Mouse (Mus musculus) liver, embryonic 12.5 days (tissue): ENCODE results near the gene Atp6ap1l. TPM values are rescaled to one million over a fixed set of nuclear protein-coding genes. Genes with fewer than 3 reads are reported as not detected.
"Not testable (repeated sequence)": the region's sequence is repeated elsewhere in the genome, so short reads cannot be mapped to it uniquely, and the experiment has no call there.

Experiments
- ATAC-seq: fragments of 200-750 bp; cut with Nextera tagmentation; 2 replicates; pipeline ENCODE4 v1.8.0; 2017; ENCODE audit warnings: moderate number of reproducible peaks, mild to moderate bottlenecking, moderate library complexity
- H3K27ac ChIP-seq: fragments of 300-500 bp; sonication (generic); 2 replicates; pipeline ENCODE4 v1.5.1; 2016; ENCODE audit warnings: mild to moderate bottlenecking
- H3K27me3 ChIP-seq: fragments of 300-500 bp; sonication (generic); replicated peaks from 2 replicates; pipeline ENCODE4 v1.6.1; 2016; ENCODE audit warnings: mild to moderate bottlenecking, moderate library complexity
- H3K36me3 ChIP-seq: fragments of 300-500 bp; sonication (generic); 2 replicates; pipeline ENCODE4 v1.6.1; 2016; ENCODE audit warnings: mild to moderate bottlenecking, moderate library complexity
- H3K4me1 ChIP-seq: fragments of 300-500 bp; sonication (generic); 2 replicates; pipeline ENCODE4 v1.6.1; 2016
- H3K4me2 ChIP-seq: fragments of 300-500 bp; sonication (generic); 2 replicates; pipeline ENCODE4 v1.6.1; 2016; ENCODE audit warnings: mild to moderate bottlenecking, moderate library complexity
- H3K4me3 ChIP-seq: fragments of 300-500 bp; sonication (generic); 2 replicates; pipeline ENCODE4 v1.5.1; 2016; ENCODE audit warnings: mild to moderate bottlenecking, moderate library complexity
- H3K9ac ChIP-seq: fragments of 300-500 bp; sonication (generic); 2 replicates; pipeline ENCODE4 v1.6.1; 2016; ENCODE audit warnings: mild to moderate bottlenecking, moderate library complexity
- H3K9me3 ChIP-seq: fragments of 300-500 bp; sonication (generic); replicated peaks from 2 replicates; pipeline ENCODE4 v1.6.1; 2016; ENCODE audit warnings: mild to moderate bottlenecking, moderate library complexity
- WGBS: fragments of 180-500 bp; shearing (Covaris S2); methylation state at CpG from one replicate; pipeline ENCODE4 v1.1.7; 2016; ENCODE audit not compliant: insufficient replicate concordance; 5-methylcytosine and 5-hydroxymethylcytosine counted together
- polyA plus RNA-seq: library from polyadenylated mRNA; unstranded; fragments of >200 nt; fragmentation: Nextera tagmentation; extraction: Ambion mirVana; gene quantifications from 2 replicates; pipeline ENCODE4 v1.2.1, GENCODE M21; 2016

Gene Atp6ap1l
- not detected in 2 replicates for polyA plus RNA-seq

DNA sequence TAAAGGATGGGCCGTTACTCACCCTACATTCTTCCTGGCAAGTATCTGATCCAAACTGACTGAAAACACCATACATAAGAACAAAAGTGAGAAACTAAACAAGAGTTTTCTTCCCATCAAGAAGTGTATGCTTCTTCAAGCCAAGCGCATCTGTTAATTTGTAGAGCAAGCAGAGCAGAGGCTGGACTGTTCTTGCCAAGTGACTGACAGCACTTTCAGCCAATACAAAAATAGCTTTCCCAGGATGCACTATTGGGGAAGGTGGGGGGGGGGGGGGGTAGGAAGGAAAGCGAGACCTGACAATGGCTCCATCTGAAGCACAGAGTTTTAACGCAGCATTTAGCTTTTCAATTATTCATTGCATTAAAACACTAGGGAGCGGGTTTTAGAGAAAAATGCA, at the start of gene Atp6ap1l:
TSS of gene Atp6ap1l (minus strand) at position 180 of the 400 bp plus-strand sequence.
- Histone ChIP-seq H3K27ac (no peak within 1 kb of the TSS), H3K4me3 (no peak within 1 kb of the TSS), H3K4me2 (no peak within 1 kb of the TSS), H3K36me3 (no peaks in the 10 kb centered on the region), H3K4me1 (no peaks in the 10 kb centered on the region), H3K27me3 (no peaks in the 10 kb centered on the region), H3K9ac (no peak within 1 kb of the TSS), H3K9me3 (no peaks in the 10 kb centered on the region)
- WGBS, result 79% methylated on average over 5 of the region's 5 CpGs
- ATAC-seq, result no peak

DNA sequence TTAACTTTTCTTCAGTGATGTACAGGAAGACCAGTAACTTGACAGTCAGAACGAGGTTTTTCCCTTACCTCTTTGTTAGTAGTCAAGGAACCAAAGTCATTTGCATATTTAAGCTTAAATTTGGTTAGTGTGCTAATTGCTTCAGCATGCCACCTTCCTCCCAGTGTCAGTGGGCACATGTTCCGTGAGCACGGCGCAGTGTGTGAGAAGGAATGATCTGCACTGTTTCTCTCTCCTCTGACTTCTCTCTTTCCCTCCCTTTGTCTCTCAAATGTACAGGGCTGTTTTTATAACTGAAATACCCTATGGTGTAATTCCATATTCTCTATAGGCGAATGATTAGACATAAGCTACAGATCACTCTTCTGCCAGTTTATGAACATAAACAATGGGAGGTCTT, 34.4 kb upstream of the Atp6ap1l start:
- Histone ChIP-seq H3K4me2 (peak overlapping the region; percentile 51), H3K27ac (peak overlapping the region; percentile 72), H3K36me3 (no peaks in the 10 kb centered on the region), H3K9me3 (no peaks in the 10 kb centered on the region), H3K4me1 (peaks cover 30% of the 10 kb centered on the region), H3K9ac (0 out of 2 replicates have a peak overlapping the region, but pooled peaks have one; percentile 2), H3K4me3 (no peak overlapping the region), H3K27me3 (no peaks in the 10 kb centered on the region)
- 54% methylated on average over 5 of the region's 5 CpGs for WGBS
- peak; percentile 33; the same call in 1 of the 2 replicates for ATAC-seq

DNA sequence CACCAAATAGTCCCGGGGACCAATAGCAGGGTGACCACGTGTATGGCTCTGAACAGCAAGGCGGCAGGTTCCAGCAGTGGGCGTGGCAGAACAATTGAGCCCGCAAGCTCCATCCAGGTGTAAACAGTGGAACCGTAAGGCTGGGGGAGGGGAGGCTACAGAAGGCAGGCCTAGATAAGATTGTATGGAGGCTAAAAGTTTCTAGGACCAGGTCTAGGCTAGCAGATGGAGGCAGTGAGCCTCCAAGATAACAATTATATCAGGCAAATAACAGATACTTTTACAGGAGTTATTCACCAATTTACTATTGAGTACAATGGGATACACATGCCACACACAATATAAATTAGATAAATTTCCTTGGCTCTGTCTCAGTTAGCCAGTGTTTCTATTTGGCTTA, 34.0 kb upstream of the Atp6ap1l start:
- H3K4me2 ChIP-seq, result peak overlapping the region; percentile 51

GRCm38 (mm10) chr13:90935852-90936251, 30.7 kb upstream of the Atp6ap1l start:
- Histone ChIP-seq H3K36me3 (no peaks in the 10 kb centered on the region), H3K4me3 (no peak overlapping the region), H3K27me3 (no peaks in the 10 kb centered on the region), H3K9ac (no peak overlapping the region), H3K27ac (no peak overlapping the region), H3K9me3 (no peaks in the 10 kb centered on the region), H3K4me1 (peaks cover 27% of the 10 kb centered on the region), H3K4me2 (no peak overlapping the region)
- ATAC-seq, result no peak
- WGBS, result 76% methylated on average over 7 of the region's 7 CpGs

More for the DNA sequence above, 34.0 kb upstream of the Atp6ap1l start:
- ATAC-seq, result peak; percentile 96
- 21% methylated on average over 6 of the region's 6 CpGs for WGBS
- Histone ChIP-seq H3K4me1 (peaks cover 30% of the 10 kb centered on the region), H3K36me3 (no peaks in the 10 kb centered on the region), H3K9me3 (no peaks in the 10 kb centered on the region), H3K4me3 (no peak overlapping the region), H3K27ac (peak overlapping the region; percentile 72), H3K27me3 (no peaks in the 10 kb centered on the region), H3K9ac (0 out of 2 replicates have a peak overlapping the region, but pooled peaks have one; percentile 2)

DNA sequence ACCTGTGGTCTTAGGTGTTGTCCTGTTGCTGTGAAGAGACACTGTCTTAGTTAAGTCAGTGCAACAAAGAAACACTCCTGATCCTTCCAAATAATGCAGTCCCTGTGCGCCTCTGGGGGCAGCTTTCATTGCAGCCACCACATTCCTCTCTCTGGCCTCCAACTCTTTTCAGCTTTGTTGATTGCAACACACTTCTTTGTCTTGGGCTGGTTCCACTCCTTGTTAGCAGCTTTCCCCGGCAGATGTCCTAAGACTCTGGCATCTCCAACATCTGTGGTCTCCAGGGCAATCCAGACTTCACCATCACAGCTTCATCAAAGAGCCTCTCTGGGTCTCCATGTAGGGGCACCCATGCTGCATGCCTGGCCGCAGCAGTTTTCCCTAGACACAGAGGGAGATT, 28.1 kb upstream of the Atp6ap1l start:
- H3K36me3 ChIP-seq, result peaks cover 6% of the 10 kb centered on the region
- H3K4me3 ChIP-seq, result no peak overlapping the region
- WGBS, result 75% methylated on average over 3 of the region's 3 CpGs
- ATAC-seq, result no peak
- H3K27ac ChIP-seq, result no peak overlapping the region
- no peaks in the 10 kb centered on the region for H3K9me3 ChIP-seq
- H3K27me3 ChIP-seq, result no peaks in the 10 kb centered on the region
- peaks cover 1% of the 10 kb centered on the region for H3K4me1 ChIP-seq
- H3K9ac ChIP-seq, result no peak overlapping the region
- H3K4me2 ChIP-seq, result no peak overlapping the region

- no peak for ATAC-seq
- Histone ChIP-seq H3K9me3 (no peaks in the 10 kb centered on the region), H3K27me3 (no peaks in the 10 kb centered on the region), H3K4me2 (no peak overlapping the region), H3K4me1 (peaks cover 28% of the 10 kb centered on the region), H3K27ac (no peak overlapping the region), H3K36me3 (peaks cover 38% of the 10 kb centered on the region), H3K4me3 (no peak overlapping the region), H3K9ac (no peak overlapping the region)
- WGBS, result 17% methylated on average over 5 of the region's 5 CpGs
Measured at GRCm38 (mm10) chr13:90929847-90930246, 24.7 kb upstream of the Atp6ap1l start.

DNA sequence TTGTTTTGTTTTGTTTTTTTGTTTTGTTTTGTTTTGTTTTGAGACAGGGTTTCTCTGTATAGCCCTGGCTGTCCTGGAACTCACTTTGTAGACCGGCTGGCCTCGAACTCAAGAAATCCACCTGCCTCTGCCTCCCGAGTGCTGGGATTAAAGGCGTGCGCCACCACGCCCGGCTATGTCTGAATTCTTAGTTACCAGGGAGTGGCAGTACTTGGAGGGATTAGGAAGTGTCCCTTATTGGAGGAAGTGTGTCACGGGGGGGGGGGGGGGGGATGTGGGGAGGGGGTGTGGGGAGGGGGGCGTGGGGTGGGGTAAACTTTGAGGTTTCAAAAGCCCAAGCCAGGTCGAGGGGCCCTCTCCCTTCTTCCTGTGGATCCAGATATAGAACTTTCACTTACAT, 23.1 kb upstream of the Atp6ap1l start:
- 84% methylated on average over 10 of the region's 10 CpGs for WGBS
- H3K27me3 ChIP-seq, H3K27ac ChIP-seq, H3K4me2 ChIP-seq, ATAC-seq, H3K4me3 ChIP-seq, H3K9ac ChIP-seq, H3K9me3 ChIP-seq: not testable (repeated sequence)
- peaks cover 44% of the 10 kb centered on the region for H3K36me3 ChIP-seq
- peaks cover 36% of the 10 kb centered on the region for H3K4me1 ChIP-seq

GRCm38 (mm10) chr13:90926938-90927633, 21.9 kb upstream of the Atp6ap1l start:
- Histone ChIP-seq H3K27ac (peak overlapping the region; percentile 64; the same call in 1 of the 2 replicates), H3K36me3 (peaks cover 44% of the 10 kb centered on the region)

GRCm38 (mm10) chr13:90926125-90926765, 21.1 kb upstream of the Atp6ap1l start:
- Histone ChIP-seq H3K27me3 (no peaks in the 10 kb centered on the region), H3K4me1 (peaks cover 39% of the 10 kb centered on the region), H3K4me2 (no peak overlapping the region), H3K9ac (no peak overlapping the region), H3K9me3 (no peaks in the 10 kb centered on the region), H3K27ac (peak overlapping the region; percentile 64; the same call in 1 of the 2 replicates), H3K4me3 (no peak overlapping the region), H3K36me3 (peaks cover 44% of the 10 kb centered on the region)
- no peak for ATAC-seq
- 32% methylated on average over 7 of the region's 7 CpGs for WGBS

More at GRCm38 (mm10) chr13:90926938-90927633, 21.9 kb upstream of the Atp6ap1l start:
- ATAC-seq, result no peak
- Histone ChIP-seq H3K4me3 (no peak overlapping the region), H3K9ac (no peak overlapping the region), H3K4me1 (peaks cover 37% of the 10 kb centered on the region), H3K4me2 (no peak overlapping the region), H3K9me3 (no peaks in the 10 kb centered on the region), H3K27me3 (no peaks in the 10 kb centered on the region)
- WGBS, result 38% methylated on average over 5 of the region's 5 CpGs

DNA sequence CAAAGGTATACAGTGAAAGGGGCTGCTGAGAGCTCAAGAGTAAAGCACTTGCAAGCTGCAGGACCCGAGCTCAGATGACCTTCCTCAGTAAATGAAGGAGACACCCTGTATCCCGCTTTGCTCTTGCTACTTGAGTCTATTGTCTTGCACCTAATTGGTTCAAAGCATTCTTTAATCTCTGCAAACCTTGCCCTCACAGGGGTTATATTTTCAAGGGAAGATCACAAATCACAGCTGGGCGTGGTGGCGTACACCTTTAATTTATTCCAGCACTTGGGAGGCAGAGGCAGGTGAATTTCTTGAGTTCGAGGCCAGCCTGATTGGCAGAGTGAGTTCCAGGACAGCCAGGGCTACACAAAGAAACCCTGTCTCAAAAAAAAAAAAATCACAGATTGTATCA, 20.0 kb upstream of the Atp6ap1l start:
- Histone ChIP-seq H3K27me3 (no peaks in the 10 kb centered on the region), H3K4me3 (no peak overlapping the region), H3K9me3 (no peaks in the 10 kb centered on the region), H3K4me1 (peaks cover 39% of the 10 kb centered on the region), H3K4me2 (peak overlapping the region; percentile 74; the same call in 1 of the 2 replicates), H3K27ac (peak overlapping the region; percentile 38; the same call in 1 of the 2 replicates), H3K9ac (peak overlapping the region; percentile 25; the same call in 1 of the 2 replicates), H3K36me3 (peaks cover 44% of the 10 kb centered on the region)
- ATAC-seq, result no peak
- 82% methylated on average over 5 of the region's 5 CpGs for WGBS

DNA sequence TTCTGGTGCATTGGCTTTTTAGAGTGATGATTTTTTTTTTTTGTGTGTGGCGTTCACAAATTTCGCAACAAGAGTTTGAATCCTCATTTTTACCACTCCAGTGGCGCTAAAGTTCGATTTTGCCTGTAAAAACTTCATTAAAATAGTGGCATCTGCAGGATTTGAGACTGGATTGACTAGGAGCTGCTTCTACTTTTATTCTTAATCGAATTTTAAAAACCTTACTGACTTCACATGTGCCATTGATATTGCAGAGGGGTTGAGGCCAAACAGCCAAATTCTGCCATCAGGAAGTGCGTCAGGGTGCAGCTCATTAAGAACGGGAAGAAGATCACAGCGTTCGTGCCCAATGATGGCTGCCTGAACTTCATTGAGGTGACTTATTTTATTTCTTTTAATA, 18.9 kb upstream of the Atp6ap1l start:
- no peaks in the 10 kb centered on the region for H3K9me3 ChIP-seq
- WGBS, result 17% methylated on average over 9 of the region's 9 CpGs
- no peak for ATAC-seq
- peaks cover 44% of the 10 kb centered on the region for H3K36me3 ChIP-seq
- H3K27me3 ChIP-seq, result no peaks in the 10 kb centered on the region
- H3K4me3 ChIP-seq, result peak overlapping the region; percentile 91
- peak overlapping the region; percentile 90 for H3K27ac ChIP-seq
- H3K9ac ChIP-seq, result peak overlapping the region; percentile 95
- peaks cover 44% of the 10 kb centered on the region for H3K4me1 ChIP-seq
- peak overlapping the region; percentile 74 for H3K4me2 ChIP-seq

GRCm38 (mm10) chr13:90923617-90924016, 18.5 kb upstream of the Atp6ap1l start:
- Histone ChIP-seq H3K9ac (peak overlapping the region; percentile 95), H3K36me3 (peaks cover 42% of the 10 kb centered on the region), H3K4me1 (peaks cover 44% of the 10 kb centered on the region), H3K4me2 (peak overlapping the region; percentile 74), H3K27ac (peak overlapping the region; percentile 90), H3K4me3 (peak overlapping the region; percentile 91)
- not testable (repeated sequence) for H3K9me3 ChIP-seq, H3K27me3 ChIP-seq, ATAC-seq
- 0% methylated on average over 13 of the region's 13 CpGs for WGBS
